Mouse (Mus musculus) lung, postnatal 0 days (tissue): Measurements from ENCODE around the gene Pcp4. TPM values are rescaled to one million over a fixed set of nuclear protein-coding genes. Genes with fewer than 3 reads are reported as not detected.

Source experiments
- ATAC-seq: fragments of 200-750 bp; cut with Nextera tagmentation; 2 replicates; pipeline ENCODE4 v1.8.0; 2017; ENCODE audit warnings: moderate library complexity
- DNase-seq: peaks from one replicate; pipeline ENCODE4 v3.0.0-alpha.2; 2016; ENCODE audit warnings: low spot score
- H3K27ac ChIP-seq: fragments of 300-500 bp; sonication (generic); 2 replicates; pipeline ENCODE4 v1.5.1; 2014; ENCODE audit warnings: antibody characterized with exemption, mild to moderate bottlenecking, low read length, mixed read lengths
- H3K27me3 ChIP-seq: fragments of 300-500 bp; sonication (generic); replicated peaks from 2 replicates; pipeline ENCODE4 v1.6.1; 2014; ENCODE audit warnings: low read length, mixed read lengths; ENCODE audit not compliant: insufficient read depth
- H3K36me3 ChIP-seq: fragments of 300-500 bp; sonication (generic); 2 replicates; pipeline ENCODE4 v1.6.1; 2014; ENCODE audit warnings: low read length, mixed read lengths; ENCODE audit not compliant: insufficient read depth
- H3K4me1 ChIP-seq: fragments of 300-500 bp; sonication (generic); 2 replicates; pipeline ENCODE4 v1.6.1; 2014; ENCODE audit warnings: antibody characterized with exemption, low read depth, low read length, mixed read lengths; ENCODE audit not compliant: insufficient read depth
- H3K4me2 ChIP-seq: fragments of 300-500 bp; sonication (generic); replicated peaks from 2 replicates; pipeline ENCODE4 v1.6.1; 2014; ENCODE audit warnings: low read depth, mild to moderate bottlenecking, low read length, moderate library complexity, mixed read lengths
- H3K4me3 ChIP-seq: fragments of 300-500 bp; sonication (generic); 2 replicates; pipeline ENCODE4 v1.5.1; 2014; ENCODE audit warnings: low read depth, low read length
- H3K9ac ChIP-seq: fragments of 300-500 bp; sonication (generic); replicated peaks from 2 replicates; pipeline ENCODE4 v1.6.1; 2014; ENCODE audit warnings: low read depth, mild to moderate bottlenecking
- H3K9me3 ChIP-seq: fragments of 300-500 bp; sonication (generic); 2 replicates; pipeline ENCODE4 v1.6.1; 2016; ENCODE audit warnings: low read length, mixed read lengths
- CTCF ChIP-seq: IDR thresholded peaks from 2 replicates; pipeline ENCODE4 v1.5.1; 2016; ENCODE audit warnings: antibody characterized with exemption, mild to moderate bottlenecking
- EP300 ChIP-seq: IDR thresholded peaks from 2 replicates; pipeline ENCODE4 v1.6.1; 2016; ENCODE audit warnings: antibody characterized with exemption, mild to moderate bottlenecking, control low read depth
- WGBS: fragments of 180-500 bp; shearing (Covaris S2); extraction: QIAGEN DNeasy Blood & Tissue Kit; methylation state at CpG from one replicate; pipeline ENCODE4 v1.1.7; 2014; 5-methylcytosine and 5-hydroxymethylcytosine counted together
- polyA plus RNA-seq: library from polyadenylated mRNA; unstranded; fragments of >200 nt; fragmentation: Nextera tagmentation; extraction: Ambion mirVana; gene quantifications from 2 replicates; pipeline ENCODE4 v1.2.1, GENCODE M21; 2015

The Pcp4 gene
- polyA plus RNA-seq, result 0.60 and 0.73 TPM in 2 replicates

DNA sequence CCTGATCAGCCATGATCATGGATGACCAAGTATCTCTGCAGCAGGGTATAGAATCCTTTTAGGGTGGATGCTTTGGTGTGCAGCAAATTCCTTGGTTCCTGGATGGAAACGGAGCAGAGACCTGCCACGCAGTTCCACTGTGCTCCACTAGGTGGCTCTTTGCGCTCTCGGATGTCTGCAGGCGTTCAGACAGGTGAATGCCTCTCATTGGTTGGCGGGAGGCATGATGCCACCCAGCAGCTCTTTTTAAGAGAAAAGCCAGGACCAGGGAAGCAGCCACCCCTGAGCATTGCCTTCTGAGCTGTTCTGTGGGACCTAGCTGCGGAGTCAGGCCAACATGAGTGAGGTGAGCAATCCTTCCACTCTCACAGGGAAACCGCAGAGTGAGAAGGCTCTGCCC is at the start of gene Pcp4:
Pcp4 (plus strand) TSS at position 162 of the 400 bp plus-strand sequence.
- Histone ChIP-seq H3K36me3 (no peaks in the 10 kb centered on the region), H3K27ac (no peak within 1 kb of the TSS), H3K9me3 (no peaks in the 10 kb centered on the region), H3K4me2 (no peak within 1 kb of the TSS), H3K9ac (no peak within 1 kb of the TSS), H3K4me1 (no peaks in the 10 kb centered on the region; the same call in 1 of the 2 replicates), H3K4me3 (no peak within 1 kb of the TSS), H3K27me3 (no peaks in the 10 kb centered on the region)
- WGBS, result 11% methylated on average over 8 of the region's 8 CpGs
- TF ChIP-seq EP300 (no peak), CTCF (peak; percentile 94)
- DNase-seq (peak; percentile 58), ATAC-seq (0 out of 2 replicates have a peak, but pooled peaks have one; percentile 30)

GRCm38 (mm10) chr16:96425044-96425443 is 42.4 kb upstream of the Pcp4 start:
- H3K9ac ChIP-seq, result no peak overlapping the region
- no peak overlapping the region for H3K27ac ChIP-seq
- H3K4me3 ChIP-seq, result no peak overlapping the region
- no peak for ATAC-seq
- TF ChIP-seq CTCF (no peak), EP300 (no peak)
- no peak overlapping the region for H3K4me2 ChIP-seq
- H3K4me1 ChIP-seq, result no peaks in the 10 kb centered on the region
- WGBS, result 81% methylated on average over 2 of the region's 2 CpGs
- no peak for DNase-seq
- no peaks in the 10 kb centered on the region for H3K27me3 ChIP-seq
- H3K9me3 ChIP-seq, result no peaks in the 10 kb centered on the region
- H3K36me3 ChIP-seq, result no peaks in the 10 kb centered on the region

DNA sequence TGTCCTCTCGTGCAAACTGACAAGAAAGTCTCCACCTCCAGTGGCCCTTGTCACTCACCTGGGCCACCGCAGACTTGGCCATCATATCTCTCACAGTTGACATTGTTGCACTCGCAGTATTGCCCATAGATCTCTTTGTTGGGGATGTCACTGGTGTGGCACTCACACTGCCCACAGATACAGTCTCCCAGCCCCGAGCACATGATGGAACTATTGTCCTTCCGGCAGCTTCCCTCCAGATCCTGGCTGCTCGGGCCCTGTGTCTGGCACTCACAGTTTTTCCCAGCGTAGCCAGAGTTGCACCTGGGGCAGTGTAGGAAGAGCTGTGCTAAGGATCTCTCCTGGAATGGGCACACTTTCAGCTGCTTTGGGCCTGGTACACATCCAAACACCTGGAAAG is 40.7 kb upstream of the Pcp4 start:
- Histone ChIP-seq H3K27me3 (no peaks in the 10 kb centered on the region), H3K4me1 (no peaks in the 10 kb centered on the region), H3K4me2 (no peak overlapping the region), H3K36me3 (no peaks in the 10 kb centered on the region), H3K4me3 (no peak overlapping the region), H3K27ac (no peak overlapping the region), H3K9ac (no peak overlapping the region), H3K9me3 (no peaks in the 10 kb centered on the region)
- ATAC-seq (no peak), DNase-seq (no peak)
- 75% methylated on average over 7 of the region's 7 CpGs for WGBS
- TF ChIP-seq CTCF, result no peak
- TF ChIP-seq EP300, result no peak

- H3K27ac ChIP-seq, result no peak overlapping the region
- no peaks in the 10 kb centered on the region for H3K27me3 ChIP-seq
- DNase-seq, result no peak
- H3K4me1 ChIP-seq, result no peaks in the 10 kb centered on the region
- WGBS, result 58% methylated on average over 3 of the region's 3 CpGs
- no peak for TF ChIP-seq CTCF
- TF ChIP-seq EP300, result no peak
- no peaks in the 10 kb centered on the region for H3K36me3 ChIP-seq
- H3K9ac ChIP-seq, result no peak overlapping the region
- H3K9me3 ChIP-seq, result no peaks in the 10 kb centered on the region
- ATAC-seq, result no peak
- H3K4me3 ChIP-seq, result no peak overlapping the region
- H3K4me2 ChIP-seq, result no peak overlapping the region
These were observed 38.4 kb upstream of the Pcp4 start for GRCm38 (mm10) chr16:96429046-96429445.

DNA sequence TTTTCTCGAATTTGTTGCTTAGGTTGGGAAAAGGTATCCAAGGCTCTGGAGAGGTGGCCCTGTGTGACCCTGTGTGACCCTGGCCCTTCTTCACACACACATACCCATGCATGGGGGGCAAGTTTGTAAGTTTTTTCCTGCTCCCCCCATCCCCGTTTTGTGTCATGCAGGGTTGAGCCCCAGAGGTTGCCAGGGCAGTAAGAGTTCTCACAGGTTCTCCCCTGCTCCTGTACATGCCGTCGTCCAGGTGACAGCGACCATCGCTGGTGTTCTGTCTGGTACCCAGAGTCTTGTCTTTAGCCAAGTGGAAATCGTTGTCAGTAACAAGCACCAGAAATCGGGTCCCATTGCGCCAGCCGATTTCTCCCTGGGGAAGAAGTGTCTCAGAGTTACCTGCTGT is 34.1 kb upstream of the Pcp4 start:
- ATAC-seq (no peak), DNase-seq (no peak)
- H3K4me3 ChIP-seq, result no peak overlapping the region
- H3K27ac ChIP-seq, result no peak overlapping the region
- TF ChIP-seq CTCF (no peak), EP300 (no peak)
- H3K27me3 ChIP-seq, result no peaks in the 10 kb centered on the region
- H3K9me3 ChIP-seq, result no peaks in the 10 kb centered on the region
- H3K36me3 ChIP-seq, result no peaks in the 10 kb centered on the region
- H3K4me1 ChIP-seq, result no peaks in the 10 kb centered on the region
- whole genome bisulfite sequencing, result 86% methylated on average over 10 of the region's 10 CpGs
- no peak overlapping the region for H3K9ac ChIP-seq
- H3K4me2 ChIP-seq, result no peak overlapping the region

DNA sequence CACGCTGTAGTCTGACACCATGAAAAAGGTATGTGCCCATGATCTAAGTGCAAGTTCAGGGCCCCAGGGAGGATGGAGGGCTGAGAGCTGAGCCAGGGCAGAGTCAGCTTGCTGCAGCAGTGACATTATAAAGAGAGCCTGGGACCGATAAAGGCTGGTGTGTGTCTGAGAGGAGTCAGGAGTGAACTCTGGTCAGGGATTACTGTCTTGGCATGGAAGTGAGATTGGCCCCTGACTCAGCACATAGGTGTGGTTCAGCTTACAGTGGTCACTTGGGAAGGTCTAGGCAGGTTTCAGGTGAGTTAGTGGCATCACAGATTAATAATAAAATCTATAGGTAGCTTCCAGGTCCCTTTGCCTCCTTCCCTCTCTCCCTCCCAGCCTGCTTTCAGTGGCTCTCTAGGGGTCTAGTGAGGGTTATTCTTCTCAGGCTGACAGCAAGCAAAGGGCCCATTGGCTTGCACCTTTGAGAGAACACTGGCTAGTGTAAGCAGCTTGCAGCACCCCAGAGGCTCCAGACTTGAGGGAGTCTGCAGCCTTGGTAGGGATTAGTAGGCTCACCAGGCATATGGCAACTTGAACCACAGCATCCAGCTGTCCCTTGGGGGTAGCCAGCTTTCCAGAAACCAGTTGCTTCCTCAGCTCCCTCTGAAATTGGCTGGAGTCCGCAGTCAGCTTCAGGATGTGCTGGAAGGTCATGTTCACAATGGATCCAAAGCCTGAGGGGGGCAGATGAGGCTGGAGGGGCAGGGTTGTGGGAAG is 33.2 kb upstream of the Pcp4 start:
- no peak for ATAC-seq
- H3K27ac ChIP-seq, result no peak overlapping the region
- TF ChIP-seq CTCF, result no peak
- TF ChIP-seq EP300, result no peak
- H3K9me3 ChIP-seq, result no peaks in the 10 kb centered on the region
- no peak overlapping the region for H3K4me3 ChIP-seq
- DNase-seq, result no peak
- 79% methylated on average over 3 of the region's 3 CpGs for WGBS
- H3K4me2 ChIP-seq, result no peak overlapping the region
- H3K4me1 ChIP-seq, result no peaks in the 10 kb centered on the region
- H3K9ac ChIP-seq, result no peak overlapping the region
- no peaks in the 10 kb centered on the region for H3K27me3 ChIP-seq
- no peaks in the 10 kb centered on the region for H3K36me3 ChIP-seq
